Mouse (Mus musculus) telencephalon, adult 2 months (tissue): ENCODE results near the gene Rps18.
"Not testable (repeated sequence)": the region's sequence is repeated elsewhere in the genome, so short reads cannot be mapped to it uniquely, and the experiment has no call there.

ENCODE experiments used
- DNase-seq: peaks from one replicate; pipeline ENCODE4 v3.0.0-alpha.2; 2011; ENCODE audit warnings: low read depth, low spot score

The Rps18 gene

GRCm38 (mm10) chr17:33955555-33956214 lies at the start of gene Rps18, which contains the start of gene Vps52:
Gene Rps18, minus strand, starts transcription at chr17:33956001.
Gene Vps52, plus strand, starts transcription at chr17:33955812.
- peak; percentile 99 for DNase-seq

DNA sequence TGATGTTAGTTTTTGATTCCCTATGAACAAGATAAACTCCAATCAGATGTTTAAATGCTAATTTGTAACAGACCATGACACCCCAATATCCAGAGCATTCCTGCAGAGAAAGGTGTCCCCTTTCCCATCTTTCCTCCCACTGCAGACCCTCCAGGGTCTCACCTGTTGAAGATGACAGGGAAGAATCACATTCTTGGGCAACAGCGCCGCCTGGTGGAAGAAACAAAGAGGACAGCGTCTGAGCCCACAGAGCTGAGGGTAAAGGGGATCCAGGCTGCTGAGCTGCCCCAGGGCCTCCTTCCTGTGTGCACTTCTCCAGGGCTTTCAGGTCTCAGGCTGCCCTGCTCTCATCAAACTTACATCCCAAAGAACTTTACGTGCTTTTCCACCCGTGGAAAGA lies 47.6 kb upstream of the Rps18 start:
- DNase-seq = no peak

GRCm38 (mm10) chr17:34000796-34001195 lies 45.0 kb upstream of the Rps18 start:
- not testable (repeated sequence) for DNase-seq

DNA sequence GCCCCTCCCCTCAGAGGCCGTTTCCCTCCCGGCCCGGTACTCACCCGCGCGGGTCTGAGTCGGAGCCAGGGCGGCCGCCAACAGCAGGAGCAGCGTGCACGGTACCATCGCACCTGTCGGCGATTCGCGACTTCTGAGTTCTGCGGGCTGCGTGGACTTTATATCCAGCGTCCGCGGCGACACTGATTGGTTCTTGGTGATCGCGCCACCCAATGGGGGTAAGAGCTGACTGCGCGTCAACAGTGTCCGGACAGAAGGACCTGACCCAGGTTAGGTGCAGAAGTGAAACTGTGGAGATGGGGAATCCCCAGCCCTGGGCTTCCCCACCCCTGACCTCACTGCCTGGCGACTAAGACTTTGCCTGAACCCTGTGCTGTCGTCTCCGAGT lies 44.3 kb upstream of the Rps18 start, which contains the start of gene H2-K1:
Gene H2-K1 (minus strand): TSS at position 198 of the 388 bp plus-strand sequence.
- no peak for DNase-seq

- no peak for DNase-seq
These were observed 43.7 kb upstream of the Rps18 start for GRCm38 (mm10) chr17:33999341-34000149.

DNA sequence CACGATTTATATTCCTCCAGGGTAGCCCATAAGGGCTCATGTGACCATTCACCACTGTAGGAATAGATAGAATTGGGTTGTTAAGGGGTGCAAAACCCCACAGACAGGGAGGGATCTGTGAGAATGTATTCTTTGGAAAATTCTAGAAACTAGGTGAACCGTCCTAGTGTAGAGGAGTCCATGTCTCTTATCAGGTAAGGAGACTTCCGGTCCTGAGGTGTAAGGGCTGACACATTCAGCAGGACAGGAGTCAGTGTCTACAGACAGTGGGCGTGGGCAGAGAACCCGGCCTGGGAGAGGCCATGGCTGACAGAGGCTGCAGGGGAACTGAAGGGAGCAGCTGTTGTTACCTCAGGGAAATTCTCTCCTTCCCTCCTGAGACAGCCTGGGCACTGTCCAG lies 42.9 kb upstream of the Rps18 start:
- DNase-seq = not testable (repeated sequence)

GRCm38 (mm10) chr17:33997025-33997424 lies 41.2 kb upstream of the Rps18 start:
- not testable (repeated sequence) for DNase-seq

GRCm38 (mm10) chr17:33995651-33996050 lies 39.9 kb upstream of the Rps18 start:
- DNase-seq = no peak

DNA sequence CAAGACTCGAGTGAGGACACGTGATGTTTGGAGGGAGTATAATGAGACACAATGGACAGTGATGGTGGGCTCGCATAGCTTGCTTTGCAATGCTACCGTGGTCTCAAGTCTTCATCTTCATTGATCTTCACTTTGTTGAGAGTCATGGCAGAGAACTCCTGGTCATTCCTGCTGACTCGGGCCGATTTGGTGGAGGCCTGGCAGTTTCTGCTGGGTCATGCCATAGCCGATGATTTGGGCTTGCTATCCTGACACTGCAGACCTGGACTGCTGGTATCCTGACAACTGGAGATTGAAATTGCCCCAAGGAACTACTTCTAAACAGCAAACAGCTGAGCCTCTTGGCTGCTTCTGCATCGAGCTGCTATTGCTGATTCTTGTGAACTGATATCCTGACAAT lies 39.2 kb upstream of the Rps18 start:
- DNase-seq = no peak

- peak; percentile 27 for DNase-seq
These were observed 36.2 kb upstream of the Rps18 start for GRCm38 (mm10) chr17:33991788-33992664.

DNA sequence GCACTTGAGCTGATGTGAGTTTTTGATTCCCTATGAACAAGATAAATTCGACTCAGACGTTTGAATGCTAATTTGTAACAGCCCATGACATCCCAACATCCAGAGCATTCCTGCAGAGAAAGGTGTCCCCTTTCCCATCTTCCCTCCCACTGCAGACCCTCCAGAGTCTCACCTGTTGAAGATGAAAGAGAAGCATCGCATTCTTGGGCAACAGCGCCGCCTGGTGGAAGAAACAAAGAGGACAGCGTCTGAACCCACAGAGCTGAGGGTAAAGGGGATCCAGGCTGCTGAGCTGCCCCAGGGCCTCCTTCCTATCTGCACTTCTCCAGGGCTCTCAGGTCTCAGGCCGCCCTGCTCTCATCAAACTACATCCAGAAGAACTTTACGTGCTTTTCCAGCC lies 26.3 kb upstream of the Rps18 start:
- DNase-seq = not testable (repeated sequence)

DNA sequence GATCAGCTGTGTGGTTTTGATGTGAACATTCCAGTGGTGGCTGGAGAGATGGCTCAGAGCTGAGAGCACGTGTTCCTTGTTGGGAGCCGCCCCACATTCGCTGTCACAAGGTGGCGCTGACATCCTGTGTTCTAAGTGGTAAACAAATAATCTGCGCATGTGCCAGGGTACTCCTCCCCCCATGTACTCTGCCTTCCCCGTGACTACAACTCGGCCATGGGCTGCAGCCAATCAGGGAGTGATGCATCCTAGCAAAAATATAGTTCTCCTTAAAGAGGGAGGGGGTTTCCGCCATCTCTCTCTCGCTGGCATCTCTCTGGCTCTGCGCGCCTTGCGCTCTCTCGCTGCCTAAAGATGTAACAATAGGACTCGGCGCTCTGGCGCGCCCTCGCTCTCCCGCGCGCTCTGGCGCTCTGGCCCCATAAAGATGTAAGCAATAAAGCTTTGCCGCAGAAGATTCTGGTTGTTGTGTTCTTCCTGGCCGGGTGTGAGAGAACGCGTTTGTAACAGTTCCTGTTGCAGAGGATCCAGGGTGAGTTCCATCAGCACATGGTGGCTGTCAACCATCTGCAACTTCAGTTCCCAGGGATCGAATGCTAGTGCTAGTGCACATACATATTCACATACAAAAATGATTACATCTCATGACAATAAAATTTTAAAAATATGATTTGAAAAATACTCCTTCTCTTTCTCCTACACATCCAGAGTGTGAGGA lies 25.6 kb upstream of the Rps18 start:
- DNase-seq = peak; percentile 96

DNA sequence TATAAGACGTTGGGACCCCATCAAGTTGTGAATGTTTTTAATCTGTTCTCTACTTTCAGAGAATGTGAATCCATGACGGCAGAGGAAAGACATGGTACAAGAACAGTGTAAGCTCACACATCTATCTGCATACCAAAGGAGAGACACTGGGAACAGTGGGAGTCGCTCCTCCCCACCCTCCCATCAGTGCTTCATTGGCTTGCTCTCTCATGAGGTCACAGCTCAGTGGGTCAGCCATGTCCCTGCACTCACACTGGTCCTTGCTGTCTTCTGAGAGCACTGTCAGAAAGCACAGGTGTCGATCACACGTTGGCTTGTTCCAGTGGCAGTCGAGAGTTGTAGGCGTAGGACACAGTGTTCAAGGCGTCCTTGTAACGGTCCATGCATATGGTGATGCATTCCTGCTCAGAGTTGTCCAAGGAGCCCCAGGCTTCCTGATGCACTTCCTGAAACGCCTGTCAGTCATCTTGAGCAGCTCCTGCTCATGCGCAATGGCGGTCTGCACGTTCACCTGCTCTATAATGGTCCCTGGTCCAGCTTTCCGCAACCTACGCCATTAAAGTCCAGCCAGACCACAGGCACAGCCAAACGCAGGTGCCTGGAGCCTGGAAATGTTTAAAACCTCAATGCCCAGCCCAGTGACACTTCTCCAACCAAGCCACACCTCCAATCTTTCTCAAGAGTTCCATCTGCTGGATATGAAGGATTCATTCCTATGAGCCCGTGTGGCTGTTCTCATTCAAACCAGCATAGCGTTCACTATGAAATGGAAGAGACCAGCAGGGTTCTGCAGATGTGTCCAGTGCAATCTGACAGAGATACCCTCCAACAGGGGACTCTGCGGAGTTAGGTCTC lies 24.6 kb upstream of the Rps18 start:
- DNase-seq = no peak

DNA sequence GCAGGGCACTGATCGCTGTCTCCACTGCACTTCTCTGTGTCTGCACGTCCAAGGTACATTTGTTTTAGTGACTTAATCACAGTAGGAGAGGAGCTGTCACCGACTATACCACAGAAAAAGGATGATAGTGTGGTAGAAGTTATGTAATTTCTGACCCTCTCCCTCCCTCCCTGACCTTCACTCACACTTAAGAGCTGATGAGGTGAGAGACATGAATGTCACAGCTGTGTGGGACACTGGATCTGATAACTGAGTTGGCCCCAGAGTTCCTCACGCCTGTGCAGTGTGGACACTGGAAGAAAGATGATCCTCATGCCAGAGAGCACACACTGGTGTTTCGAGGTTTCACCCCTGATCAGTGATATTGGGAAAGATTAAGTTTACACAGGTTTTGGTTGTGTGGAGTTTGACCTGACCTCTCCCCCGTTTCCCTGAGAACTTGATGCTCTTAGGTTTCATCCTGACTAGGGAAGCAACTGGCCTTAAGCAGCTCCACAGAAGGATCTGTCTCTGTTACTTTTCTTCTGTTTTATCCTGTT lies 23.8 kb upstream of the Rps18 start:
- DNase-seq = no peak

GRCm38 (mm10) chr17:33978631-33979031 lies 22.8 kb upstream of the Rps18 start:
- DNase-seq = peak; percentile 50

DNA sequence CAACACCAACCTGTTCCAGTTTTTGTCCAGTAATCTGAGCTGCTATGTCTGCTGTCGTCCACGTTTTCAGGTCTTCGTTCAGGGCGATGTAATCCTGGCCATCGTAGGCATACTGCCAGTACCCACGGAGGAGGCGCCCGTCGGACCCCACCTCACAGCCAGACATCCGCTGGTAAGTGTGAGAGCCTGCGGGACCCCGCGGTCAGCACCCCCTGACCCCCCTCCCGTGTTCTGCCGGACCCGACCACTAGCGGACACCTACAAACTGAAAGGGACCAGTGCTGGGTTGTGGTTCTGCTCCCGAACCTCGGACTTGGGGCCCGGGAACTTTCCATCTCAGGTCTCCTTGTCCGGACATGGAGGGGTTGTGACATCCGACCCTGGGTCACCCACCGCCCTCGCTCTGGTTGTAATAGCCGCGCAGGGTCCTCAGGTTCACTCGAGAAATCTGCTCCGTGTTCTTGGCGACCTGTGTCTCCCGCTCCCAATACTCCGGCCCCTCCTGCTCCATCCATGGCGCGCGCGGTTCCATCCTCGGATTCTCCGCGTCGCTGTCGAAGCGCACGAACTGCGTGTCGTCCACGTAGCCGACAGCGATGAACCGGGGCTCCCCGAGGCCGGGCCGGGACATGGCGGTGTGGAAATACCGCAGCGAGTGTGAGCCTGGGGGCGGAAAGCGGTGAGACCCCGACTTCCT lies 22.2 kb upstream of the Rps18 start:
- DNase-seq = no peak

DNA sequence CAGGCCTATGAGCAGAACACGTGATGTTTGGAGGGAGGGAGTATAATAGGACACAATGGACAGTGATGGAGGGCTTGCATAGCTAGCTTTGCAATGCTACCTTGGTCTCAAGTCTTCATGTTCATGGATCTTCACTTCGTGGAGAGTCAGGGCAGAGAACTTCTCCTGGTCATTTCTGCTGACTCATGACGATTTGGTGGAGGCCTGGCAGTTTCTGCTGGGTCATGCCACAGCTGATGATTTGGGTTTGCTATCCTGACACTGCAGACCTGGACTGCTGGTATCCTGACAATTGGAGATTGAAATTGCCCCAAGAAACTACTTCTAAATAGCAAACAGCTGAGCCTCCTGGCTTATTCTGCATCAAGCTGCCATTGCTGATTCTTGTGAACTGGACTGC lies 17.8 kb upstream of the Rps18 start:
- no peak for DNase-seq

DNA sequence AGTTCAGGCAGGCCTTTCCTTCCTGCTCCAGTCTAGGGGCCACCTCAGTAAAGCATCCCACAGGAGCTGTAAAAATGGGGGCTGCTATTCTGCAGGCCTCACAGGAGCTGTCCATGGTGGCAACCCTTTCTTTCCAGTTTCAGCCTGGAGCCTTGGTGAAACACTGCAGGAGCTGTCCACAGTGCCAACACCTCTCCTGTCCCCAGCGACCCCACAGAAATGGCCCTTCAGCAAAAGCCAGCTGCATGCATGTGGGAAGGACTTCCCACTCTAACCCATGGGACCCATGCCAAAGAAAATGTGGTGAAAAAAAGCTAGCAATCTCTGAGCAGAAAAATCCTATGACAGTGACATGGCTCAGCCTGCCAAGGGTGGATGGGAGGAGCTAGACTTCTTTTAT lies 16.9 kb upstream of the Rps18 start:
- no peak for DNase-seq

DNA sequence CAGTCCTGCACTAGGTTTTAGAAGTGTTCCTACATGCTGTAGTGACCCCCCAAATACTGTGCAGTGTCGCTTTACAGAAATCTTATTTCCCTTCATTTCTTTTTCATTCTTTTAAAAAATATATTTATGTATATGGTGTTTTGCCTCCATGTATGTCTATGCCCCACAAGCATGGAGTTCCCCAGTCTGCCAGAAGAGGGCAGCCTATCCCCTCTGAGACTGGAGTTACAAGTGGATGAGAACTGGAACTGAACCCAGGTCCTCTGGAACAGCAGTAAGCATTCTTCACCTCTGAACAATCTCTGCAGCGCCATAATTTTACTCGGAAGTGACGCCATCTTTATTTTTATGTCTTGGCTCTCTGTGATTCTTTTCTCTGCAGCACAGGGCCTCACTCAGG lies 13.6 kb upstream of the Rps18 start:
- no peak for DNase-seq
